Mouse (Mus musculus) CD4-positive, CD25-positive, alpha-beta regulatory T cell, adult 2 months (primary cell): ENCODE measurements around the gene Txnip.

Experiments used
- DNase-seq: peaks from one replicate; pipeline ENCODE4 v3.0.0-alpha.2; 2012; ENCODE audit warnings: low read depth, low spot score

The Txnip gene

DNA sequence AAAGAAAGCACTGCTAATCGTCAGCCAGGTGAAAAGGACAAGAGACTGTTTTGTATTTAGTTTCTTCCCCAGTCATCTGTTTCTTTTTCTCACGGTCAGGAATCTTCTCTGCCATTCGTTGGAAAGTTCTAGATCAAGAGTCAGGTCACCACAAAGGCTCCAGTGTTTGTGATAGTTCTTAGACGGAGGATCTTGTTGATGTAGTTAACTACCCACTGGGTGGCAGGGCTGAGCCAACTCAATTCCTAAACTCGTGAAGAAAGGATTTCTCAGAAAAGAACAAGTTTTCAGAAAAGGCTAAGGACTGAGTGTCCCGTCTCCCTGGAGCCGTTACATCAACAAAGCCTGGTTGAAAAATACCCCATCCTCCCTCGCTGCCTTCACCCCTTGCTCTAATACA, 6.6 kb upstream of the Txnip start:
- peak; percentile 85 for DNase-seq

- no peak for DNase-seq
Measured at GRCm38 (mm10) chr3:96551890-96552289, 5.9 kb upstream of the Txnip start.

- DNase-seq = no peak
Measured at GRCm38 (mm10) chr3:96553601-96554000, 4.2 kb upstream of the Txnip start.

GRCm38 (mm10) chr3:96554251-96554650, 3.5 kb upstream of the Txnip start:
- DNase-seq = no peak

- peak; percentile 37 for DNase-seq
Measured at GRCm38 (mm10) chr3:96555041-96555596, 2.6 kb upstream of the Txnip start.

GRCm38 (mm10) chr3:96555999-96556614, 1.6 kb upstream of the Txnip start:
- DNase-seq = peak; percentile 52

DNA sequence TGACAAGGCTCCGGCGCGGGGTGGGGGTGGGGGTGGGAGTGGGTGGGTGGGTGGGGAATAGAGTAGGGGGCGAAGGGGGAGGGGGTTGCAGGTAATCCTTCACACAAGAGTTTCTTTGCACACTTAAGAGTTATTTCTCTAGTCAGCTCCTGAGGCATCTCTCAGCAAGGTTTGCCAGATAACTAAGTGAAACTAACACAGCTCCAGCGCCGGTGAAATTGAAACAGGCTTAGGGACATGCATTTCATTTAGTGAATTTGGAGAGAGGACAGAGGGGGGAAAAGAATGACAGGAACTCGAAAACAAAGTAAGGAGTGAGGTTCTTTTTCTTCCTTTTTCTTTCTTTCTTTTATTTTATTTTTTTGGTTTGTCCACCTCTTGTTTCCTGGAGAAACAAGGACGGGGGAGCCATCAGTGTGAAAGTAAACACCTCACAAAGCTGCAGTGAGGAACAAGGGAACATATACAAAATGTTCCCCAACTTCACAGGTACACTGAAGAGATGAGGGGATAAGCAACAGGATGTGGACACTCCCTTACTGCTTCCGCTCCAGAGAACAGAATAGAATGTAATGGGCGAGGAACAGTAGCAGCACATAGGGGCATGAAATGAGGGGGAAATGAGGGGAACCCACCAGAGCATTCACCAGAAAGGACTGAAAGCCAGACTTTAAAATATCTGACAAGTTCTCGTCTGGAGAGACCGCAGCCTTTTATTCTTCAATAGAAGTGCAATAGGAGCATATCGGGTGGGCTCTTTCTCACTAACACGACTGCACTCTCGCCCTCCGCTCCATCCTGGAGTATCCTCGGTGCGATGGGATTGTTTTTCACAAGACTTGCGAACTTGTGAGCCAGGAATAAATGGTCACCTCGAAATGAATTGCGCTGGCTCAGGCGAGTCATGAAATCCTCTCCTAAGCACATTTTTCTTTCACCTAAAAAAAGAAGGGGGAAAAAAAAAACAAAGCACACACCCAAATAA, 814 bp upstream of the Txnip start:
- peak; percentile 73 for DNase-seq

DNA sequence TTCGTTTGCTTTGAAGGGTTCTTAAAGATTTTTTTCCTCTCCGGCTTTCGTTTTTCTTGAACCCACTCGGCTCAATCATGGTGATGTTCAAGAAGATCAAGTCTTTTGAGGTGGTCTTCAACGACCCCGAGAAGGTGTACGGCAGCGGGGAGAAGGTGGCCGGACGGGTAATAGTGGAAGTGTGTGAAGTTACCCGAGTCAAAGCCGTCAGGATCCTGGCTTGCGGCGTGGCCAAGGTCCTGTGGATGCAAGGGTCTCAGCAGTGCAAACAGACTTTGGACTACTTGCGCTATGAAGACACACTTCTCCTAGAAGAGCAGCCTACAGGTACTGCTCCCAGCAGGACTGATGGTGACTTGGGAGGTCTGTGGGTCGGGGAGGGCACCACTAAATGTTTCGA, 402 bp downstream of the Txnip start:
- peak; percentile 57 for DNase-seq

DNA sequence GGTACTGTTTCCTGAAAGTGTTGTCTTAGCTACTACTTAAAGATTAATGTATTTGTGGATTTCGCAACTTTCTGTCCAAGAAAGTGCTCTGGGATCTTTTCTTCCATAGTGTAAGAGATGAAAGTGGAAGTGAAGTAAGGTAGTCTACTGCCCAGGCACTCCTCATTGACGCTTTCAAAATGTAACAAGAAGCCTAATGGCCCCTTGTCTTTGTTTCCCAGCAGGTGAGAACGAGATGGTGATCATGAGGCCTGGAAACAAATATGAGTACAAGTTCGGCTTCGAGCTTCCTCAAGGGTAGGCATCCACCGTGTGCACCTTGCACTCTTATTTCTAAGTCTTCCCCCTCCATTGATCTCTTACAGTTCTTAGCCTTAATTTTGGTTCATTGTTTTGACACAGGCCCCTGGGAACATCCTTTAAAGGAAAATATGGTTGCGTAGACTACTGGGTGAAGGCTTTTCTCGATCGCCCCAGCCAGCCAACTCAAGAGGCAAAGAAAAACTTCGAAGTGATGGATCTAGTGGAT, 975 bp downstream of the Txnip start:
- DNase-seq = peak; percentile 45

GRCm38 (mm10) chr3:96559398-96559910, 1.7 kb downstream of the Txnip start:
- DNase-seq = peak; percentile 40

- peak; percentile 46 for DNase-seq
Measured at GRCm38 (mm10) chr3:96559911-96560850, 2.4 kb downstream of the Txnip start.

DNA sequence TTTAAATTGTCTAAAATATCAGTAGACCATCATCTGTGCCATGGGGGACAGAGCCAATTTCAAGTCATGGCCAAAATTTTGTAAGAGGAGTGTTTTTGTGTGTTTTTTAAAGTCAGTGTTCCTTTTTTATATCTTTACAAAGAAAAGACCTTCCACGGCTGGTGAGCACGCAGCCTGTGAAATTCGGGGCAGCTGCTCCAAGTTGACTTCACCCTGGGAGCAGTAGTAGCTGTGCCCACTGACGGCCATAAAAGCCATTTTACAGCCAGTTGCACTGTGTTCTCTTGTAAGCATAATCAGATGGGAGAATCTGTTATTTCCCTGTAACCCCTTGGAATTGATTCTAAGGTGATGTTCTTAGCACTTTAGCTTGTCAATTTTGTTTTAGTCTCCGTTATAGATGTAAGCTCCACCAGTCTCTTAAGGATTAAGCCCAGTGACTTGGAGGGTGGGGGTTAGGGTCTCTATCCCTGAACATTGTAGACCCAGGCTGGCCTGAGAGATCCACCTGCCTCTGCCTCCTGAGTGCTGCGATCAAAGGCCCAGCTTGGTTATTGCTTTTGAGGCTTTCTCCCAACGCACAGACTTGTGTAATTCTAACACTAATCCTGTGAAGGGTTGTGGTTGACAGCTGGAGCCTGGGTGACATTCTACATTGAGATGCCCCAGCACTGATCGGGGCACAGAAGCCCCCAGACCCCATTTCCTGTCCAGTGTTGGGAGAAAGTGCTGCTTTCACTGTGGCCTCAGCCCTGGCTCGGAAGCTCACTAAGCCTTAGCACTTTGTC, 3.3 kb downstream of the Txnip start:
- peak; percentile 23 for DNase-seq

DNA sequence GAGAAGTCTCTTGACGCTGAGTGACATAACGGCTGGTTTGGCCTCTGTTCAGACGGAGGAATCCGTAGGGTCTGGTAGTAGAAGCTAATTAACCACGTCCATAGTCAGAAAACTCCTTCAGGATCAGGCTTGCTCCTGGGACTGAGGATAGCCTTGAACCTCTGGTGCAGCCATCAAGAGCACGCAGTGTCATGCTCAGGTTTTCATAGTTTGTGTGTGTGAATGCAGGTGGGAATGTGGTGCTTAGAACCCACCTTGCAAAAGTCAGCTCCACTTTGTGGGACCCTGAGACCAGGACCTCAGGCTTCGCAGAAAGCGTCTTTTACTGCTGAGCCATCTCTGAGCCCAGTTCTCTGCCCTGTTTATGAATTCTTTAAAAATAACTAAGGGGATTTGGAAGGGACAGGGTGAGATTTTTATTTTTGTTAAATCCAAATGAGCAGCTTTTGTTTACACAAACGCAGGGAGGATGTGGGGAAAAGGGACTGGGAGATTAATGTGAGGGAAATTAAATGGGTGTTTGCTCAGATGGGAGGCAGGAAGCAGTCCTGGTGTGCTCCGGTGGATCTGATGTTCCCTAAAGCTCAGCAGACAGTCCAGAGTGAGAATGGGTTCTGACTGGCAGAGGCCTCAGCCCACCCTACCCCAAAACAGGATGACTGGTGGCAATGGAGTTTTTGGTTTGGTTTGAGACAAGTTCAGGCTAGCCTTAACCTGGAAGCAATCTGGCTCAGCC, 4.4 kb downstream of the Txnip start:
- peak; percentile 31 for DNase-seq

GRCm38 (mm10) chr3:96563267-96563666, 5.5 kb downstream of the Txnip start:
- peak; percentile 64 for DNase-seq

DNA sequence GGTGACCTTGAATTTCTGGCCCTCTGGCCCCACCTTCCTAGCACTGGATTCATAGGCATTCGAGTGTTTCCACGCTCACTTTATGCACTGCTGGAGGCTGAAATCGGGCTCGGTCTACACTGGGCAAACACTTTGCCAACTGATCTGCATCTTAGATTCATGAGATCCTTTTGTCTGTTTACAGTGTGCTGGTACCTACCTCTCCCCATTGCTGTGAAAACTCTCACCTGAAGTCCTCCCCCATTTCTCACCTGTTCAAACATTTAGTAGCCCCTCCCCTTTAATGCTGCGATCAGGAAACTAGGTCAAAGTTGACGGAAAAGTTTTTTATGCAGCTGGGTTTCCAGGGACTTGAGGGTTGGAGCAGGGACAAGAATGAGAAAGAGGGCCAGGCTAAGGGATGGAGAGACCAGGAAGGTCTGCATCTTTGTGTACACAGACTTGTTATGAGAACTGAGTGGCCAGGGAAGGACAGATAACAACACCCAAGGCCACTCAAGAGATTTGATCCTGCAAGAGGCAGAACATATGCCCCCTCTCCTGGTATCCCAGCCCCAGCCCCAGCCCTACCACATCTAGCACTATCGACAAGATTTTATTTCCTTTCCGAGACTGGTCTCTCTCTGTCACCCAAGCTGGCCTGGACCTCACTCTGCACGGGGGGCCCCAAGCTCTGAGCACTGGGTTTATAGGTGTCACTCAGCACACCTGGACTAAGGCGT, 6.3 kb downstream of the Txnip start:
- DNase-seq = no peak

GRCm38 (mm10) chr3:96564633-96565032, 6.9 kb downstream of the Txnip start:
- DNase-seq = peak; percentile 73

GRCm38 (mm10) chr3:96565105-96565504, 7.3 kb downstream of the Txnip start:
- DNase-seq = no peak

GRCm38 (mm10) chr3:96566661-96567450, 9.1 kb downstream of the Txnip start:
- peak; percentile 54 for DNase-seq
